Mouse (Mus musculus) CH12F3 (cell line): ENCODE results near the gene Cdh11.

Experiments used
- in situ Hi-C: fragments of 300-500 bp; cut with MboI; formaldehyde crosslinking; loops from 2 replicates; pipeline ENCODE4 v1.14.3; 2020; ENCODE audit warnings: low sequenced_read_pairs

The Cdh11 gene

DNA sequence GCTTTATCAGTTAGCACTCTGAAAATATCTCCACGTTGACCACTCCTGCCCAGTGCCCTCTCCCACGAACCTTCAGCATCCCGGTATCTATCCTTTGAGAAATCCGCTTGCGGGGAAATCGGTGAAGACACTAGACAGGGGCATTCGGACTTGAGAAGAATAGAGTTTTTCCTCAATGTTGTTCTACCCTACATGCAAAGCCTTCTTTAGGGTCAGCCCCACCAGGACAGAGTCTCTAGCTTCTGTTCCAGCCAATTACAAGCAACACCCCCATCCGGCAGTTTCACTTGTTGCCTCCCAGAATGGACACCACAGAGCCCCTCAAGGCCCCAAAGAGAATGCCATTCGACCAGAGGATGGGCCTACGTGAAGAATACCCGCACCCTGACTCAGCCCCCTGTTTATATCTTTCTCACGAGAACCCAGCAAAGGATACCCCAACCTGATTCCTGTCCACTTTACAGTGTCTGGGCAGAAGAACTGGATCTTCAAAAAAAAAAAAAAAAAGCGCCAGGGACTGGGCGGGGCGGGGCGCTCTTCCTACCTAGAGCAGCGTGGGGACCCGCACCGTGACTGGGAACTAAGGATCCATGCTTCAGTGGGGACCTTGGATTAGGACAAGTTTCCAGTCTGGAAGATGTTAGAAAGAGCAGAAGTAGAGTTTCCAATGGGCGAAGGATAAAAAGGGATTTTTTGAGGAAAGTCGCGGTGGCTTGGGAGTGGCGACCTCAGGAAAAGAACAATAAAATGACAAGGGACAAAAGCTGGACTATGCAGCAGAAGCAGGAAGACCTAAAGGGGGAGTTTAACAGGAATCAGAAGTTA lies at the start of gene Cdh11:
Cdh11 (minus strand) TSS at position 51 of the 825 bp plus-strand sequence.
- in situ Hi-C loops, result no loop called here

DNA sequence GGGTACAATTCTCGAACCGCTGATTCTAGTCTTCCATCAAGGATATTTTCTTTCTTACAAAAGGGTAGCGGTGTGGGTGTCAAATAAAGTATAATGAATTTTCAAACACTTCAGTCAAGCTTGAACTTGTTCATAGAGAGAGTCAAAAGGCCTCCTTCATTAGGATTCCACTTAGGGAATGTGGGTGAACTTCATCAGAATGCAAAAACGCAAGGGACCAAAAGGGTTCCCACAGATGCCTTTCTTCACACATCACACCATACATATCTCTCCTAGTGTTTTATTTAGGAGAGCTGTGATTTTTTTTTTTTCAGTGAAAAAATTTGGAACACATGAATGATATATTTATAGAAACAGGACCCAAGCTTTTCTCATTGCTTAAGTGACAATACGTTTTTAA lies 28.5 kb upstream of the Cdh11 start:
- in situ Hi-C loops, result no loop called here

DNA sequence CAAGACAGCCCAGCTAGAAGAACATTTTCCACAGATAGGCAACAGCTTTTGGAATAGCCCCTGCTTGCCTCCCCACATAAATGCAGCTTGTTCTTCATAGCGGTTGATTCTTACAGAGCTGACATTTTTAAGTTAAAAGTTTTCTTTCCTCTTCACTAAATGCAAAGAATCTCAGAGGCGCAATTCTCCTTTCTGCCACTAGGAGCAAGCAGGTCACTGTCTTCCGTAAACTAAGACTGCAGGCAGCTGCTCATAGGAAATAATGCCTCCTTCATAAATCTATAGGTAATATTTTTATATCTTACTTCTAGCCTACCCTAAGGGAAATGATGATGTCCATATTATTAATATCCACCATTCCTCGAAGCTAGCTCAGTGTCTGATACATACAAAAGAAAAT lies 4.9 kb upstream of the Cdh11 start:
- in situ Hi-C loops, result no loop called here

DNA sequence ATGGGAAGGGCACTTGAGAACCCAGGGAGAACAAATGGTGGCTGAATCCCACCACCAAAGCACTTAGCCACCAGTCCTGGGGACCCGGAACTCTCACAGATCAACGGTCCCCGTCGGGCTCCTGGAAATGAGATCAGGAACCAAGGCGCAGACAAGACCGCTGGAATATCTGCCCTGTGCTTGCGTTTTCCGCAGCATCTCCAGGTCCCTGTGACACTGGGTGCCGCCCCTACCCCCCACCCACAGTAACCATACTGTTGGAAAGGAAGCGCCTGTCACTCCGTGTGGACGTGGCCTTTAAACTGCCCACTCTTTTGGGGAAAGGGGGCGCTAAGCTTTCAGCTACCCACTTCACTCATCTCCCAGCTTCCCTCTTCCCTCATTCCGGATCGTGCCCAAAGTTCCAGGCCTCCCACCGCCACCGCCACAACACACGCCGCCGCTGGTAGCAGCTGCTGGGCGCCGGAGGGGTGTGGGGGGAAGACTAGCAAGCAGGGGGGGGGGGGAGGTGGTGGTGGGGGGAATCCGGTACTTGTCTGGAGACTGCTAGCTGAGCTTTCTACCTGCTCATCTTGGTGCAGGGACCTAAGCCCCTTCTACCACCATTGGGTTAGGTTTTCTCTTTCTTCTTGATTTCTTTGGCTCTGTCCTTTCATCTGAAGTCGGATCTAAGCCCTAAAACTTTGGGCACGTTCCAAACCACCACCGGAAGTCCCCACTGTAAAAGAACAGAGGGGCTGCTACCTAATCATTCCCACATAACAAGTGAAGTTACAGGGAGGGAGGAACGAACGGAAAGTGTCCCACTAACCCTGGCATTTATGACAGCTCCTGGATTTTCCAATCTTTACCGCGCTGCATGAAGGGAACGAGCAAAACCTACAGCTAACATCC lies 1.3 kb upstream of the Cdh11 start:
- in situ Hi-C loops, result no loop called here

DNA sequence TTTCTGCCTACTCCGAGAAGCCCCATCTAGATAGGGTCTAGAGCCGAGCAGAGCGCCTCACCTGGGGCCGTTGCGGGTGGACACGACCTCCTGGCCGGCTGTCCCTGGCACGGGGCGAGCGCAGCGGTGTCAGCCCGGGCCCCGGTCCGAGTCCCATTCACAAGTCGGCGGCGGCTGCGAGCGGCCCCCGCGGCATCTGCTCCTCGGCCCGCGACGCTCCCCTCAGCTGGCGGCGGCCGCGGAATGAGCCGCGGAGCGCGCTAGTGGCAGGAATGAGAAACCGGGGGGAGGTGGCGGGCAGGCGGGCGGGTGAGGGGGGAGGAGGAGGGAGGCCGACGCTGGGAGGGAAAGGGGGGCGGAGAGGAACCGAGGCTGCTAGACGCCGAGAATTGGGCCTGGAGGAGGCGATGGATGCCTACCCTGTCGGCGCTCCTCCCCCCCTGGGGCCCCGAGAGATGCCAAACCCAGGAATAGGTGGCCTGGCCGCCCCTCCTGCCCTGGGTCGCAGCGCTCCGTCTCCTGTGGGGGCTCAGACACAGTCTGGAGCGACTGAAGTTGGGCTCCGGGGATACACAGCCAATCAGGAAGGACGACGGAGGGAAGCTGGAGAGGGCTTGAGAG lies 497 bp downstream of the Cdh11 start:
- in situ Hi-C loops, result no loop called here

DNA sequence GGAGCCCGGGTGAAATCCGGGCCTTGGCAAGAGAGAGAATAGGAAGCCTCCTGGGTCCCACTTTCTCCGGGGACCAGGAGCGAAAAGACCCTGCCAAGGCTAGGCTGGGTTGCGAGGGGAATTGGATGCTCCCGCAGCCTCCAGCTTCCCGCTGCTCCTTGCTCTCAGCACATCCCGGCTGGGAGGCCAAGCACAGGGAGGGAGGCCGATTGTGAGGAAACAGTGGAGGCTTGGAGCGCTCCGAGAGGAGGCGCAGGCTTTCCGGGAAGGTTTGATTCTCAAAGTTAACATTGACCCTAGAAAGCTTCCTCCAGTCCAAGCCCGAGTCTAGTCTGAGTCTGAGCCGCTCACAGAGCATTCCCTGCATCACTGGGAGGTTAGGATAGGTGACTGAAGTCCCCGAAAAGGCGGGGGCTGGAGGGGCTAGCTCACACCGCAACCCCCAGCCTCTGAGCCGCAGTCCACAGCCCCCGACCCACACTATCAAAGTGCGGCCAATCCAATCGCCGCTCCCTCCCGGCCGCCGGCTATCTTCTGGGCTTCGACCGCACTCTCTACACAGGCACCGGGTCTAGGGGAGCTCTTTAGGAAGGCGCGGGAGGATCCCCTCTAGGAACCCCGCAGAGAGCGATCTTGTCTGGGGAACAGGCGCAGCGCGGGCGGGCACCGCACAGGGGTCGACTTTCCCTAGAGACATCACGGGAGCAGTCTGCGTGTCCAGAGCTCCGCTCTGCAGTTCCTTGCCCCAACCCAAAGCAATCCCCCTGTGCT lies 1.4 kb downstream of the Cdh11 start:
- in situ Hi-C loops, result no loop called here

DNA sequence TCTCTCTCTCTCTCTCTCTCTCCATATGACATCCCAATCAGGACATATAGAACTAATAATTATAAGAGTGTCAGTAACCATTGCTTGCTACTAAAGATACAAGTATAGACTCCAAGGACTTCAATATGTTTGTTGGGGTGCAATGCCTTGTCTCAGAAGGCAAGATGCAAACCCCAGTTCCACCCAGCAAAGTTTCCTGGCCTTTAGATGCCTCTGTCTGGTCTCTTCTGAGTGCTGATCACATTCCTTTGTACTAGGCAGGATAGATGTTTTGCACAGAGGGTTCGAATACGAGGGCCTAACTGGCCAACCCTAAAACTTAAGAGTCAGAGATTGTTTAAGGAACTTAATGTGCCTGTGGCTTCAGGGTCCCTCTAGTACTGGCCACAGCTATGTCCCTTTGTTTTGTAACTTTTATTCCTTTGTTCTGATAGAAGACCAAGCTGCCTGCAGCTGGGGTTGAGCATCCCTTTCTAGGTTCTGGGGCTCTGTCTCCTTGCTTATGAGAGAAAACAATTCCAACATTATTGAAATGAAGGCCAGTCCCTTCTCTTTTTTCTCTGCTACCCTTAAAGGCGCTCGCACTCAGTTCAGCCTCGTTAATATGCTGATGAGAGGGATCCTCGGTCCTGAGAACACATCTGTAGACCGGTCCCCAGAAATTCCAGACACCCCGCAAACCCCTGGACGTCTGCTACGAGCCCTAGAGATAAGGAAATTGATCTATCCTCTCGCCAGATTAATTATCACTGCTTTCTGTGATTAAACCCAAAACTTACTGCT lies 2.5 kb downstream of the Cdh11 start:
- in situ Hi-C loops, result no loop called here

DNA sequence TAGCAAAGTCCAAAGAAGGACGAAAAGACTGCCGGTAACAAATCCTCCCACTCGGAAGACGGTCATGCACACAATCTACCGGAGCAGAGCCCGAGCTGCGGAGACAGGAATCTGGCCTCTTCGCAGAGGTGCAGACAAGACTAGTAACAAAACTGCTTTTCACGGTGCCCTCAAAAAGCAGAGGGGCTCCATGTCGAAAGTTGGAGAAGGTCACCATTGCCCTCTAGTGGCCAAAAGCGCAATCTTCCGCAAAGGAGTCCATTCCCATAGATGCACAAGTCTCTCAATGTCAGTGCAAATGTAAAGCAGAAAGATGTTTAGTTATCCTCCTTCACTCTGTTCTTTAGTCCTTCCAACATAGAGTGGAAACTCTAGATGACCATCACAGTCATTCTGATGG lies 4.5 kb downstream of the Cdh11 start:
- in situ Hi-C loops, result no loop called here

DNA sequence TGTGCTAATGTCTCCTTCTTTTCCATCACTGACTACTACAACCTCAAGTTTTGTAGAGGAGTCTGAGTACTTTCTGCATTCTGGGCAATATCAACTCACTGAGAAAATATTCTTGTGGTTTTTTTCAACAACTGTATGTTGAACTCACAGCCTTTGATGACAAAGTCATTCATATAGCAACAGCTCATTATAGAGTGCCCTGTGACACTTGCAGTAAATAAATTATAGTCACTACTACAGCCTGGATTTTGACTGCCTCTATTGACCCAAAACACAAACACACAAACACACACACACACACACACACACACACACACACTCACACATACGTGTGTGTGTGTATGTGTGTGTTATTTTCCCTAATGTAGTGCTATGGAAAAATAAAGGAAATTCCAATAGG lies 10.8 kb downstream of the Cdh11 start:
- in situ Hi-C loops, result no loop called here

DNA sequence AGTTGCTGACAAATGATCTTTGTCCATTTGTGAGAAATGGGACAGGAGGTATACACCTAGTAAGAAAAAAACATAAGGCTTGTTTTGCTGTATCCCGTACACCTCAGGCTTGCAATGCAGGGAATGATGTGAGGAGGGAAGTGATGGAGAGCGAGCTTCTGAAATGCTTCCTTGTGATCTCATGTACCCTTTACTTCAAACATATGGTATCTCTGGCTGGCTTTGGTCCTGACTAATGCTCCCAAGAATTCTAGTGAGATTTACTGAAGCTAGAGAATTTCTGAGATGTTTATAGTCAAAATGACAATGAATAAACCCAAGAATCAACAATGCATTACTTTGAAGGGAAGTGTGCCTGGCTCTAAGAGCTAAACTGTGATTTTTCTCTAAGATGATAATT lies 14.0 kb downstream of the Cdh11 start:
- in situ Hi-C loops, result no loop called here

DNA sequence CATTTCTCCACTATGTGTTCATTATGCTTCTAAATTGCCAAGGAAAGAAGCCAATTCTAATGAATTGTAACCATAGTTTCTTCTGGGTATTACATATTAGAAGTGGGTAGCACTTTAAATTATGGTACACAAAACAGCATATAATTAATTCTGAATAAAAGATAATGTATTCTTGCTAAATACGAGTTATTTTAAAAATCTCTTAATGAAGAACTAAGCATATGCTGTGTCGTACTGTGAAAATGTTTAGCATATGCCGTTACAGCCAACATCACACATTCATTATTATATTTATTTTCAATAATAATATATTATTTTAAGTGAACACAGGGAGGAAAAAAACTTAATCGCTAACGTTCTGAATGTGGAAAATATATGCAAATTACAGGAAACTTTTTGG lies 31.6 kb downstream of the Cdh11 start:
- in situ Hi-C loops, result no loop called here

DNA sequence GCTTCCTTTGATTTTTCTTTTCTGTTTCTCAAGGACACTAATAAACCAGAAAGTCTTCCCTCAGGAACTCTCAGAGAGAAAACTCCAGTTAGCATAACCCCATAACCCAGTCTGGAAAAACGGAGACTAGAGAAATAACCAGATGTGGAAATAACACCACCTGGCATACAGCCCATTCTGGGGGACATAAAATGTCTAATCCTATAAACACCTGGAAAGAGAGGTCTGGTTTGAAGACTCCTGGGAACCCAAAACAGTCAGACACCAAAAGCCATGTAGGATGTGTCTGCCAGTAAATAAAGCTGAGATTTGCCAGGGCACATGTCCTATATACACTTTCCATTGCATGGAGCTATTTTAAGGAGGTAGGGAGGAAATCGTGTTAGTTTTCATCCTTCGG lies 42.5 kb downstream of the Cdh11 start:
- in situ Hi-C loops, result no loop called here

DNA sequence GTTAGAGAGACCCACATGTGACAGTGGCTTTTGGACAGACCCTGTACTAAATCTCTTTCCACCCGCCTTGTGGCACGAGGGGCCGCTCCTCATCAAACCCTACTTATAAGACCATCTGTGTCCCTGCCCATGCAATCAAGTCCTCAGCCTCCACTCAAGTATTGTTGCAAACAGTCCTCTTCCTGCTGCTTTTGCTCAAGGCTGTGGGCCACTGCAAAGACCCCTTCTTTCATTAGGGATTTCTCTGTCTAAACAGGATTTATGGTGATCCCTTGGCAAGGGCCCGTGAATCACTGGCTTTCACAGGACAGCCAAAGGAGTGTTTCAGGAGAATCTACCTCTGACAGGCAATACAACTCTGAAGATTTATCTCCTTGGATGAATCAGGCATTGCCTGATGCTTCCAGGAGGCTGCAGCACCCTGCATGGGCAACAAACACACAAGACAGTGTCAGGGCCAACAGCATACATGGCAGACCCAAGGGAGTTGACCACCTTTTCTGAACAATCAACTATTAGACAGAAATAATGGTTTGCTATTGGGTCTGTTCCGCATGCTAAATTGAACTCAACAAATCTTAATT lies 43.3 kb downstream of the Cdh11 start:
- in situ Hi-C loops, result no loop called here

DNA sequence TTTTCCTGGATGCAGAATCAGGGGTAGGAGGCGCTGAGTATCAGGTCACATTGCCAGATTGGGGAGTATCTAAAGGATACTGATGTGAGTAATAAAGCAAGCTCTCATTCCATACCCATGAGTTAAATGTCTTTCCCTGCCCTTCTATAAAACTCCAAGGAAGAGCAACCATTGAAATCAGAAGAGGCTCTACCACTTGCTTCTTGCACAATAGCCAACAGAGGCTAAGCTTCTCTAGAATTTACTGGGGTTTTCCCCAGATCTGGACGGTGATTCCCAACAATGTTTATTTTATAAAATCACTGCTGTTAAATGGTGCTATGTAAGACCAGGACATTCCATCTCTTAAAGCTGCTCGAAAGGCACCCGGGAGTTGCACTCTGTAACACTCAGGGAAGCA lies 44.5 kb downstream of the Cdh11 start:
- in situ Hi-C loops, result no loop called here

DNA sequence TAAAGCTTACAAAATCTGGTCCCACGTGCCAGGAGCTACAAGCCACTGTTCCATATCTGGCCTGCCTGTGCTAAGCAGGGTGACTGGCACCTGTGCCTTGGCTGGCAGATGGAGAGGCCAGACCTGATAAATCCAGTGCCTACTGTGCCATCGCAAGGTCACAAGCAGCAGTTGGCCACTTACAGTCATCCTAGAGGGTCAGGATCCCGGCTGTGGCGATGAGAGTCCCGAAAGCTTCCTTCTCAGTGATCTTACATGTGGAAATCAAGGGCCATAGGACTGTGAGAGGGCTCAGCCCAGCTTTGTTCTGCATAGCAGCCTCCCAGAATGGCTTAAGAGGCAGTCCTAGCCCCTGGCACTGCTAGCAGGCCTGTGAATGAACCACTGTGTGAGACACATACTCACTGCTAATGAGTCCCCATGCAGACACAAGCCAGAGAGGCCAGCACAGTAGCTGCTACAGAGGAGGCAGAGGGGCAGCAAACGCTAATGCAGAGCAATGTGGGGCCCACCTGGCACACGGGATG lies 46.4 kb downstream of the Cdh11 start:
- in situ Hi-C loops, result no loop called here

DNA sequence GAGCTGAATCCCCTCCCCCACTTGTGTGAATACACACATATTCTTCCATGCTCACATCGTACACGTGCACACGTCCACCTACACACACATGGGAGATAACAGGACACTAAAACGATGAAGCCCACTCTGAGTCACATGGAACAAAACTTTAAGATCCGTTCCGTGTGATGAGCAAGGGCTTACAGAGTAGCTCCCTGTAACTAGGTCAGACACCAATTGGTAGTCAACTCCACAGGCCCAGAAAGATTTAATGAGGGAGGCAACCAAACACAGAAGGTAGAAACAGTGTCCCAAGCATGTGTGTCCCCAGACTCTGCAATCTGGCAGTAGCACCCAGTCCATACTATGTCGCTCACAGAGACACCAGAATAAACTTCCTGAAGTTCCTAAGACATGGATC lies 47.0 kb downstream of the Cdh11 start:
- in situ Hi-C loops, result no loop called here

DNA sequence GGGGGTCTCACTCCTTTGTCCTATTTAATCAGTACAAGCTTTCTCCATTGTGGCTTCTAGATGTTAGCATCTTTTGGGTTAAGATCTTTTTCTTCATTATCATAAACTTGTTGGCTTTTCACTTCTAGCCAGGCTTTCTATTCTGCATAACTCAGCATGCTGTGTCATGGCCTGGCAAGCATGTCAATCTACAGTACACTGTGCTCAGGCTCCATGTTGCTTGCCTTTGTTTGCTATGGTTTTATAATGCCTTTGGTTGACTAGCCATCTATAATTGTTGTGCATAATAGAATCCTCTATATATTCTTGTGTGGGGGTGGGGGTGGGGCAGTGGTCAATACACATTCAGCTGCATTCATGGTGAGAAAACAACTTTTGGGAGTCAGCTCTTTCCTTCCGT lies 51.0 kb downstream of the Cdh11 start:
- in situ Hi-C loops, result no loop called here

DNA sequence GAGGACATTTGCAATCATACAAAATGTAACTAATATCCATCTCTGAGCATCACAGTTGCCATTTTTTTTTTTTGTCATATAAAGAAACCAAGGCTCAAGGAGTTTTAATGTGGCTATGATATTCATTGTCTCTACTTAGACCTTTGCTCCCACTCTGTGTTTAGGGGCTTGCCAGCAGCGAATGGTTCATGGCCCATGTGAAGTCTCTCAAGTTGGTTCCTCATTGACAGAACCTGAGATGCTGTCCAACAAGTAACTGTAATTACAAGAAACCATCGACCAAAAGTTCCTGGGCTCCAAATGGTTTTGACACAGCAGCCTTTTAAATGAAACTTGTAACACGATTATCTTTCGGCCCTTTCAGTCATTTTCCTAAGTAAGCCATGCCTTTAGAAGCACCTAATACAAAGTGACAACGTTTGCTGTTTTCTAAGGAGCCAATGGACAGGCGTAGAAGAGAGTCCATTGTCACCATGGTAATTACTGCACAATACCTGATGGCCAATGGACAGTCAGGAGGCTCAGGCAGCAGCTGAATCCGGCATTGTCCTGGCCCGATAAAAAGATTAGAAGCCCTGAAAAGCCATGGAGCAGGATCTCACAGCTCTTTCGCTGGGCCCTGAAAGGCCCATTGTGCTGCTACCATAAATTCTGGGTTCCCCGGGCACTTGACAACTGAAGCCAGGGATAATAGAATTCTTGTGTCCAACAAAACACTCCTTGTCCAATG lies 59.1 kb downstream of the Cdh11 start:
- in situ Hi-C loops, result no loop called here

DNA sequence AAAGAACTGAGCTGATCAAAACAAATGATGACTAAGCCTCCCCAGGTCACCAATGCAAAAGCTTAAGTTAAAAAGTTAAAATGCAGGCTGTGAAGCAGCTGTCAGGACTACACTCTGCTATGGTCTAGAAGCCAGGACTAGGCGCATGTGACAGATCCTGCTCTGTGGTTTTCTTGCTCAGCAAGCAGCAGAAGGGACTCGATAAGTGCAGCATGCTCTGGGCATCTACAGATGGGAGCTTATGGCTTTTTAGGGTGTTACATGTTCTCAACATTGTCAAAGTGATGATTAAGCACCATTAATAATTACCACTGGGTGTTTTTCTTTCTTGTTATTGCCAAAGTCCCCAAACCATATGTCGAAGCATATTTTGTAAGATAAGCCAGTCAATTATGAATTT lies 59.9 kb downstream of the Cdh11 start:
- in situ Hi-C loops, result no loop called here
